Mouse (Mus musculus): ENCODE measurements at regions not wholly inside any gene's neighbourhood (a gene's known extent, or its start where the extent isn't known, plus 50 kb on each side); places are given as distances from the start of the nearest gene placed in this dataset.

- DNase-seq (ENCODE audit: low spot score), result no peak
- intact Hi-C loops (cut with DNase I), result no loop called here
These were observed 211.0 kb upstream of the Pdcd1 start for GRCm38 (mm10) chr1:94263313-94263712.

- no peak for DNase-seq (ENCODE audit: low spot score)
- intact Hi-C loops (cut with DNase I), result no loop called here
These were observed 183.1 kb upstream of the Pdcd1 start for GRCm38 (mm10) chr1:94235426-94235825.

GRCm38 (mm10) chr1:94221006-94221405 is 168.7 kb upstream of the Pdcd1 start:
- intact Hi-C loops (cut with DNase I), result no loop called here
- no peak for DNase-seq (ENCODE audit: low spot score)

GRCm38 (mm10) chr1:94217407-94217806 is 165.1 kb upstream of the Pdcd1 start:
- intact Hi-C loops (cut with DNase I), result no loop called here
- no peak for DNase-seq (ENCODE audit: low spot score)

- intact Hi-C loops (cut with DNase I), result no loop called here
- no peak for DNase-seq (ENCODE audit: low spot score)
These were observed 156.6 kb upstream of the Pdcd1 start for GRCm38 (mm10) chr1:94208929-94209328.

GRCm38 (mm10) chr1:94207859-94208258 is 155.5 kb upstream of the Pdcd1 start:
- DNase-seq (ENCODE audit: low spot score), result no peak
- intact Hi-C loops (cut with DNase I), result no loop called here

- DNase-seq (ENCODE audit: low spot score), result no peak
- intact Hi-C loops (cut with DNase I), result no loop called here
These were observed 150.9 kb upstream of the Pdcd1 start for GRCm38 (mm10) chr1:94203281-94203680.

GRCm38 (mm10) chr1:94183876-94184275 is 131.5 kb upstream of the Pdcd1 start:
- intact Hi-C loops (cut with DNase I), result no loop called here
- no peak for DNase-seq (ENCODE audit: low spot score)

GRCm38 (mm10) chr1:94149958-94150357 is 97.6 kb upstream of the Pdcd1 start:
- intact Hi-C loops (cut with DNase I), result no loop called here
- no peak for DNase-seq (ENCODE audit: low spot score)

- no peak for DNase-seq (ENCODE audit: low spot score)
- intact Hi-C loops (cut with DNase I), result no loop called here
These were observed 94.7 kb upstream of the Pdcd1 start for GRCm38 (mm10) chr1:94147015-94147414.

GRCm38 (mm10) chr1:94140518-94140917 is 88.2 kb upstream of the Pdcd1 start:
- DNase-seq (ENCODE audit: low spot score), result no peak
- intact Hi-C loops (cut with DNase I), result no loop called here

- no peak for DNase-seq (ENCODE audit: low spot score)
- intact Hi-C loops (cut with DNase I), result no loop called here
These were observed 87.2 kb upstream of the Pdcd1 start for GRCm38 (mm10) chr1:94139445-94140062.

- intact Hi-C loops (cut with DNase I), result no loop called here
- DNase-seq (ENCODE audit: low spot score), result no peak
These were observed 84.4 kb upstream of the Pdcd1 start for GRCm38 (mm10) chr1:94136731-94137130.

Data from heart, postnatal 25 days (tissue).